Mouse (Mus musculus): Measurements from ENCODE around the gene Accsl.

DNA sequence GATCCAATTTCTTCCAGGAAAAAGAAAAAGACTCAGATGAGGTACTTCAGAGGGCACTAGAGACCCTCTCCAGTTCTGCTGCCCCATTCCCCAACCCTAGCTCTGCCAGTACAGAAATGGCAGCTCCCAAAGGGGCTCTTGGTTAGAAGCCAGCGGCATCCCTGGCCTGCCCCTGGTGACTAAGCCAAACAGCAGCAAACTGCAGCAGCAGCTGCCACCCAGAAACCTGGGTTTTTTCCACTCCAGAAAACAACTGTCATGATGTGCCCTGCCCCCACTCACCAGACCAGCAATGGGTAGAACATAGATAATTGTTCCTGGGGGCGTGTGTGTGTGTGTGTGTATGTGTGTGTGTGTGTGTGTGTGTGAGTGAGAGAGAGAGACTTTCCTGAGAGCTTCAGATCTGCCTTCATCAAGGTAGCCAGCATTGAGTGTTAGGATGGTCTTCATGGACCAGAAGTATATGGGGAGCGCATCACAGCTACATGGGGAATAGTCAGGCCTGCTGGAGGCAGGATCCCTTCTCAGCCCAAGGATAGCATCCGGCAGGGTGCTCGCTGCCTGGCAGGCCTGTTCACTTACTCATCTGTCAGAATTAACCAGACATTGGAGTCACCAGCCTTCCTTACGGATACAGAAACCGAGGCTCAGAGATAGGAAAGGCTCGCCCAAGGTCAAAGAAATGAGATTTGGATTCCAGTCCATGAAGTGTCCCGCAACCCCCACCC lies 12.8 kb upstream of the Accsl start:
- TF ChIP-seq POLR2A (IDR thresholded peaks at IDR 0.05; ENCODE audit: low read depth, low read length): no peak
- no peak for TF ChIP-seq CTCF (IDR thresholded peaks at IDR 0.05; ENCODE audit: extremely low read depth, insufficient read depth, insufficient read length, insufficient replicate concordance)
